Mouse (Mus musculus) hindbrain, embryonic 14.5 days (tissue): Measurements from ENCODE around the gene Setd1a. TPM values are rescaled to one million over a fixed set of nuclear protein-coding genes. Genes with fewer than 3 reads are reported as not detected.
A peak's percentile ranks its signal among the peaks of the same experiment; 100 is the strongest.

Experiments used
- ATAC-seq: fragments of 200-750 bp; cut with Nextera tagmentation; 2 replicates; pipeline ENCODE4 v1.8.0; 2017; ENCODE audit warnings: moderate number of reproducible peaks, mild to moderate bottlenecking, moderate TSS enrichment, moderate library complexity; ENCODE audit not compliant: low FRiP score
- DNase-seq: peaks from one replicate; pipeline ENCODE4 v3.0.0-alpha.2; 2015; ENCODE audit warnings: low spot score
- H3K27ac ChIP-seq: fragments of 300-500 bp; sonication (generic); 2 replicates; pipeline ENCODE4 v1.5.1; 2014; ENCODE audit warnings: mild to moderate bottlenecking, moderate library complexity
- H3K27me3 ChIP-seq: fragments of 300-500 bp; sonication (generic); 2 replicates; pipeline ENCODE4 v1.6.1; 2014; ENCODE audit warnings: mild to moderate bottlenecking, low read length, mixed read lengths; ENCODE audit not compliant: control insufficient read depth, insufficient read depth
- H3K36me3 ChIP-seq: fragments of 300-500 bp; sonication (generic); replicated peaks from 2 replicates; pipeline ENCODE4 v1.6.1; 2014; ENCODE audit not compliant: control insufficient read depth, insufficient read depth
- H3K4me1 ChIP-seq: fragments of 300-500 bp; sonication (generic); replicated peaks from 2 replicates; pipeline ENCODE4 v1.6.1; 2014; ENCODE audit warnings: antibody characterized with exemption, low read length, mixed read lengths; ENCODE audit not compliant: control insufficient read depth, insufficient read depth
- H3K4me2 ChIP-seq: fragments of 300-500 bp; sonication (generic); replicated peaks from 2 replicates; pipeline ENCODE4 v1.6.1; 2014; ENCODE audit warnings: mild to moderate bottlenecking, moderate library complexity
- H3K4me3 ChIP-seq: fragments of 300-500 bp; sonication (generic); replicated peaks from 2 replicates; pipeline ENCODE4 v1.5.1; 2014; ENCODE audit warnings: mild to moderate bottlenecking, low read length
- H3K9ac ChIP-seq: fragments of 300-500 bp; sonication (generic); 2 replicates; pipeline ENCODE4 v1.6.1; 2014
- H3K9me3 ChIP-seq: fragments of 300-500 bp; sonication (generic); 2 replicates; pipeline ENCODE4 v1.6.1; 2016; ENCODE audit warnings: low read length; ENCODE audit not compliant: control insufficient read depth
- WGBS: fragments of 180-500 bp; shearing (Covaris S2); extraction: QIAGEN DNeasy Blood & Tissue Kit; methylation state at CpG from one replicate; pipeline ENCODE4 v1.1.7; 2014; 5-methylcytosine and 5-hydroxymethylcytosine counted together
- polyA plus RNA-seq: library from polyadenylated mRNA; unstranded; fragments of >200 nt; fragmentation: Nextera tagmentation; extraction: Ambion mirVana; gene quantifications from 2 replicates; pipeline ENCODE4 v1.2.1, GENCODE M21; 2014

Gene Setd1a
- polyA plus RNA-seq, 1 experiment from 2014 or later = 19.1 TPM

- Histone ChIP-seq H3K9ac (peak overlapping the region; percentile 90), H3K9me3 (no peaks in the 10 kb centered on the region), H3K4me1 (peaks cover 16% of the 10 kb centered on the region; the same call in 1 of the 2 replicates), H3K4me3 (peak overlapping the region; percentile 92), H3K27ac (peak overlapping the region; percentile 77; the same call in 1 of the 2 replicates), H3K4me2 (peak overlapping the region; percentile 66), H3K36me3 (peaks cover 46% of the 10 kb centered on the region), H3K27me3 (no peaks in the 10 kb centered on the region)
- ATAC-seq = no peak
- WGBS = 45% methylated on average over 6 of the region's 6 CpGs
- no peak for DNase-seq
These were observed 28.8 kb upstream of the Setd1a start for GRCm38 (mm10) chr7:127747559-127748234.

DNA sequence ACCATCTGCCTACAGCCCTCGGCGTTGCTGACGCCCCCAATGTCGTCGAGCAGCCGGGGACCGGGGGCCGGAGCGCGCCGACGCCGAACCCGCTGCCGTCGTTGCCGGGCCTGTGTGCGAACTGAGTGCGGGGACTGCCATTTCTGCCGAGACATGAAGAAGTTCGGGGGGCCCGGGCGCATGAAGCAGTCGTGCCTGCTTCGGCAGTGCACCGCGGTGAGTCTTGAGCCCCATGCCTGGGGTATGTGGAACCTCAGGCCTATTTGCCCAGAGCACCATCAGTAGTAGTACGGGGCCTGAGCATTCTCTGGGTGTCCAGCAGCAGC is 28.3 kb upstream of the Setd1a start:
- Histone ChIP-seq H3K4me2 (peak overlapping the region; percentile 66; the same call in 1 of the 2 replicates), H3K36me3 (peaks cover 51% of the 10 kb centered on the region), H3K9me3 (no peaks in the 10 kb centered on the region), H3K27ac (no peak overlapping the region), H3K9ac (no peak overlapping the region), H3K27me3 (no peaks in the 10 kb centered on the region), H3K4me1 (peaks cover 16% of the 10 kb centered on the region; the same call in 1 of the 2 replicates), H3K4me3 (peak overlapping the region; percentile 92; the same call in 1 of the 2 replicates)
- 96% methylated on average over 28 of the region's 28 CpGs for WGBS
- no peak for DNase-seq
- ATAC-seq = no peak

DNA sequence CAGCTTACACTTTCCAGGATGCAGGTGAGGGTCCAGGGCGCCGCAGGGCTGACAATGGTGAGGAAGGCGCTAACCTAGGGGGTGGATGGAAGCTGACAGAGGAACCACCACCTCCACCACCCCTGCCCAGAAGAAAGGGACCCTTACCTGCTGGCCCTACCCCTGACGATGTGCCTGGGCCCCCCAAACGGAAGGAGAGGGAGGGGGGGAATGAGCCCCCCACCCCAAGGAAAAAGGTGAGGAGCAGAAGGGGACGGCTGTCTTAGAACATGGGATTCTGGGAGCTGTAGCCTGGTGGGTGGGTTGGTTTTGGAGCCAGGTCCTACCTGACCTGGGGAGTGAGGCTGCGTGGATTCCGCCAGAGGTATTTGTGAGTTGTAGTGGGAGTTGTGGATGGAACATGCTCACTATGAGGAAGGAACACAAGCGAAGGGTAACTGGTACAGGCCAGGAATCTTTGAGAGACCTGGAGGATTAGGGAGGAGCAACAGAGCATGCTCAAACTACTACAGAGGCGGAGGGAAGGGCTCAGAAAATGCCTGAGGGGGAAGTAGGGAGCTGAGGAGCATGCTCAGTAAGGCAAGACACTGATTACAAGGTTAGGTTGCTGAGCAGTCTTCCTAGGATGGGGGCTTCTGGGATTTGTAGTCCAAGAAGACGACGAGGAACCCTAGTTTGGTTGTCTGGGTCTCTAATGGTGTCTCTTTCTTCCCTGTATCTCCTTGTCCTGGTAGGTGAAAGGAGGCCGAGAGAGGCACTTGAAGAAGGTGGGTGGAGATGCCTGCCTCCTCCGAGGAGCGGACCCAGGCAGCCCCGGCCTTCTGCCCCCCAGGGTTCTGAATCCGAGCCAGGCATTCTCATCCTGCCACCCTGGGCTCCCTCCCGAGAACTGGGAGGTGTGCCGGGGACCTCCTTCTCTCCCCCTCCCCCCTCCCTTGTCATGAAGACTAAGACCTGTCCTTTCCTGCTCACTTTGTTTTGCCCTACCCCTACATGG is 26.0 kb upstream of the Setd1a start:
- ATAC-seq (no peak), DNase-seq (no peak)
- Histone ChIP-seq H3K4me1 (peaks cover 19% of the 10 kb centered on the region; the same call in 1 of the 2 replicates), H3K36me3 (peaks cover 73% of the 10 kb centered on the region), H3K4me3 (no peak overlapping the region), H3K27ac (no peak overlapping the region), H3K9ac (no peak overlapping the region), H3K27me3 (no peaks in the 10 kb centered on the region), H3K4me2 (no peak overlapping the region), H3K9me3 (no peaks in the 10 kb centered on the region)
- 89% methylated on average over 19 of the region's 19 CpGs for WGBS

GRCm38 (mm10) chr7:127751619-127752018 is 24.9 kb upstream of the Setd1a start:
- H3K36me3 ChIP-seq = peaks cover 83% of the 10 kb centered on the region
- DNase-seq (no peak), ATAC-seq (no peak)
- H3K9ac ChIP-seq = no peak overlapping the region
- H3K4me1 ChIP-seq = peaks cover 19% of the 10 kb centered on the region; the same call in 1 of the 2 replicates
- H3K4me2 ChIP-seq = no peak overlapping the region
- WGBS = 92% methylated on average over 5 of the region's 5 CpGs
- no peaks in the 10 kb centered on the region for H3K9me3 ChIP-seq
- H3K27me3 ChIP-seq = no peaks in the 10 kb centered on the region
- no peak overlapping the region for H3K27ac ChIP-seq
- H3K4me3 ChIP-seq = no peak overlapping the region

DNA sequence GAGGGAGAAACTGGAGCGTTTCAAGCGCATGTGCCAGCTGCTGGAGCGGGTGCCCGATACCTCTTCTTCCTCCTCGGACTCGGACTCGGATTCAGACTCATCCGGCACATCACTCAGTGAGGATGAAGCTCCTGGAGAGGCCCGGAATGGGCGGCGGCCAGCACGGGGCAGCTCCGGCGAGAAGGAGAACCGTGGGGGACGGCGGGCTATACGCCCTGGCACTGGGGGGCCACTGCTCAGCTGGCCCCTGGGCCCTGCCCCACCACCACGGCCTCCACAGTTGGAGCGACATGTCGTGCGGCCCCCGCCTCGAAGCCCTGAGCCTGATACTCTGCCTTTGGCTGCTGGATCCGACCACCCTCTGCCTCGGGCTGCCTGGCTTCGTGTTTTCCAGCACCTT is 24.4 kb upstream of the Setd1a start:
- H3K36me3 ChIP-seq = peaks cover 88% of the 10 kb centered on the region
- no peak overlapping the region for H3K4me3 ChIP-seq
- DNase-seq (no peak), ATAC-seq (no peak)
- 95% methylated on average over 27 of the region's 27 CpGs for WGBS
- H3K27ac ChIP-seq = no peak overlapping the region
- H3K4me2 ChIP-seq = no peak overlapping the region
- peaks cover 19% of the 10 kb centered on the region; the same call in 1 of the 2 replicates for H3K4me1 ChIP-seq
- H3K9me3 ChIP-seq = no peaks in the 10 kb centered on the region
- H3K9ac ChIP-seq = no peak overlapping the region
- no peaks in the 10 kb centered on the region for H3K27me3 ChIP-seq

GRCm38 (mm10) chr7:127753158-127753557 is 23.3 kb upstream of the Setd1a start:
- Histone ChIP-seq H3K27me3 (no peaks in the 10 kb centered on the region), H3K27ac (no peak overlapping the region), H3K4me2 (no peak overlapping the region), H3K9me3 (no peaks in the 10 kb centered on the region), H3K4me1 (peaks cover 8% of the 10 kb centered on the region; the same call in 1 of the 2 replicates), H3K36me3 (peaks cover 98% of the 10 kb centered on the region), H3K4me3 (no peak overlapping the region), H3K9ac (0 out of 2 replicates have a peak overlapping the region, but pooled peaks have one; percentile 11)
- WGBS = 79% methylated on average over 5 of the region's 5 CpGs
- DNase-seq (no peak), ATAC-seq (no peak)

DNA sequence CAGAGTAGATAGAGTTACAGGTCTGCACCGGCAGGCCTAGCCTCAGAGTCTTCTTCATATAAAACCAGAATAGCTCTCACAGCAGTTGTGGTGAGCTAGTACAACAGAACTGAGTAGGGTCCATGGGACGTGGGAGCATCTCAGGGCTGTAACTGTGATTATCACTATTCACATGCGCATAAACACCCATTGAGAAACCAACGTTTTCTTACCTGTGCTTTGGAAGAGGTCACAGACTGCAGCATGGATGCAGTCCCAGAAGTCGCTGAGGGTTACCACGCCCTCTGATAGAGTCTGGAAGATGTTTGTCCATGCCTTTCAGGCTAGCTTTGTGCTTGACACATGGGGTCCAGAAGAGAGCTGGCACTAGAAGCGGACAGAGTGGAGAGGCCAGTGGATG is 22.7 kb upstream of the Setd1a start:
- H3K27me3 ChIP-seq = no peaks in the 10 kb centered on the region
- H3K4me1 ChIP-seq = peaks cover 7% of the 10 kb centered on the region; the same call in 1 of the 2 replicates
- H3K36me3 ChIP-seq = peaks cover 98% of the 10 kb centered on the region
- no peaks in the 10 kb centered on the region for H3K9me3 ChIP-seq
- no peak overlapping the region for H3K27ac ChIP-seq
- ATAC-seq (no peak), DNase-seq (no peak)
- H3K4me2 ChIP-seq = no peak overlapping the region
- H3K4me3 ChIP-seq = no peak overlapping the region
- H3K9ac ChIP-seq = no peak overlapping the region
- WGBS = 92% methylated on average over 7 of the region's 7 CpGs

- Histone ChIP-seq H3K27me3 (no peaks in the 10 kb centered on the region), H3K36me3 (peaks cover 93% of the 10 kb centered on the region), H3K4me2 (no peak overlapping the region), H3K4me1 (peaks cover 5% of the 10 kb centered on the region; the same call in 1 of the 2 replicates), H3K4me3 (no peak overlapping the region), H3K9me3 (no peaks in the 10 kb centered on the region), H3K9ac (no peak overlapping the region), H3K27ac (no peak overlapping the region)
- DNase-seq (no peak), ATAC-seq (no peak)
- WGBS = 81% methylated on average over 6 of the region's 6 CpGs
These were observed 16.8 kb upstream of the Setd1a start for GRCm38 (mm10) chr7:127759716-127760115.

DNA sequence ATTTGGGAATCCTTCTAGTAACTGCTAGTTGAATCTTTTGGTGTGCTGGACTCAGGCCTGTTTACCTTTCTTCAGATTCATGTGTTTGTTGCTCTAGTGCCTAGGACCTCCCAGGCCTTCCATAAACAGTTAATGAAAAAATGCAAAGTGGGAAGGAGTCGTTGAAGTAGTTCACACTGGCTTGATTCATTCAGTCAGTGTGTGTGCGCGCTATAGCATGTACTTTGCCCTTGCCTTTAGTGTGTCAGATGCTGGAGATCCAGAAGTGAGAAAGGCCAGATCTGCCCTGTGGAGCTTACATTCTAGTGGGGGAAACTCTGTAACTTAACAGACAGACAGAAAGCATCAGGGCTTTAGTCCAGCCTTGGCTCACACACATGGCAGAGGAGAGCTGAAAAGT is 16.0 kb upstream of the Setd1a start:
- Histone ChIP-seq H3K9me3 (no peaks in the 10 kb centered on the region), H3K4me3 (no peak overlapping the region), H3K9ac (no peak overlapping the region), H3K4me2 (no peak overlapping the region), H3K27ac (no peak overlapping the region), H3K36me3 (peaks cover 93% of the 10 kb centered on the region), H3K27me3 (no peaks in the 10 kb centered on the region), H3K4me1 (no peaks in the 10 kb centered on the region)
- DNase-seq (no peak), ATAC-seq (no peak)
- WGBS = 90% methylated on average over 3 of the region's 3 CpGs
